Mouse (Mus musculus) hindlimb bud, embryonic 11.5 days (tissue): ENCODE results near the gene Bco1.

Experiments used
- DNase-seq: peaks from one replicate; pipeline ENCODE4 v3.0.0-alpha.2; 2012; ENCODE audit warnings: low read depth, low spot score; ENCODE audit errors: extremely low spot score

Gene Bco1

DNA sequence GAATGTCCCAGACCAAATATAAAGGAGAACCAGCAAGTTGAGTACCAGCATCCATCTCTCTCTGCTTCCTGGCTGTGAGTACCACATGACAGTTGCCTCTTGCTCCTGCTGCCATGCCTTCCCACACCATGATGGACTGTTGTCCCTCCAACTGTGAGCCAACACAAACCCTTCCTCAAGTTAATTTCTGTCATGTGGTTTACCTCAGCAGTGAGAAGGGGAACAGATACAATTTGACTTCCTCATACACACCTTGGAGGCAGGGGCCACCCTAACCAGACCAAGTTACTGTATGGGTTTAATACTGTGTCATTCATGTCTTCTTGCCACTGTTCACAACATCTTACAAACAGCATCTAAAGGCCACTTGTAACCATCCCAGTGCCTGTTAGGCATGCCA lies 8.6 kb upstream of the Bco1 start:
- DNase-seq: no peak

DNA sequence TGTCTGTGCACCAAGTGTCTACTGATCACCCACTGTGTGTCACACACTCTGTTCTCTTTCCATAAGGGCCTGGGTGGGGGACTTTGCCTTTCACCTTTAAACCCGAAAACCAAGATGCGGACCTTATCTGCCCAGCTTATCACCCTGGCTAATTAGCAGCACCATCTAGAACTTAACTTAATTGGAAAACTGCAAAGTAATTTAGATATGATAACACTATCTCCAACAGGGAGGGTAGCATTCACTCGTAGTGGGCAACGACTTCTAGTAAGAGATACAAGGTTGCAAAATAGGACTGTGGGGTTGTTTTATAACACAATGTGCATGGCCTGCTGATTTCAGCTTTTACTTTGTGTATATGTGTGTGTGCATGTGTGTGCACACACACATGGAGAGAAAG lies 5.9 kb upstream of the Bco1 start:
- no peak for DNase-seq

DNA sequence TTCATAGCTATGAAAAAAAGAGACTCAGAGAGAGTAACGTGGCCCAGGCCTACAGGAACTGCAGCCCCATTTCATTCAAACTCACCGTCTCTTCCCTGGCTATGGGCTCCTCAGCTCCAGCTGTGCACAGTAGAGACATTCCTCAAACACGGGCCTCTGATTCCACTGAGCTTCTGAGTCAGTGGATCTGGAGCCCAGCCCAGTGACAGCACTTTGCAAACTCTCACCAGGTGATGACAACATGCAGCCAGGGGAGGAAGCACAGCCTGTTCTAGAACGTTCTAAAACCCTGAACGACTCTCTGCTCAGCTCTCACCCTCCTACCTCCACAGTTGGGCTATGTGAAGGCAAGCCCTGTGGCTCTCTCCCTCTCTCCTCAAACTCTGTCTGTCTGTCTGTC lies 1.6 kb upstream of the Bco1 start:
- DNase-seq: no peak

DNA sequence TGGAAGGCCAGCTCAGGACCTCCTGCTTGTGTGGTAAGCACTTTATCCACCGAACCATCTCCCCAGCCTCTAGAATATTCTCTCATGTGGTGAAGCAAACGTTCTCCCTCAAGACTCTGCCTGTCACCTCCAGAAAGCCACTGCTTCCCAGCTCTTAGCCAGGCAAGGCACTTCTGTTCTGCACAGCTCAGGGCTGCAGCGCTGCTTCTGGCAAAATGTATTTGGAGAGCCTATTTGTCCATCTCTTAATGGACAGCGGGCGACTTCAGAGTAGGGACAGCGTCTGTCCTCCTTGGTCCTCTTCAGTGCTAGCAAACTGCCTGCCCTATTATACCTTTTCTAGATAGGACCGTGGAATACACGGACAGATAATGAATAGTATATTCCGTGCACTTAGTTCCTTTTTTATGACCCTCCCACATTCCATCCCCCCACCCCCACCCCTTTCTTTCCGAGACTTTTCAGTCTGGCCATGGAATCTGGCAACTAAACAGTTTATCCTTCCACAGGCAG lies 1.5 kb downstream of the Bco1 start:
- DNase-seq: no peak

DNA sequence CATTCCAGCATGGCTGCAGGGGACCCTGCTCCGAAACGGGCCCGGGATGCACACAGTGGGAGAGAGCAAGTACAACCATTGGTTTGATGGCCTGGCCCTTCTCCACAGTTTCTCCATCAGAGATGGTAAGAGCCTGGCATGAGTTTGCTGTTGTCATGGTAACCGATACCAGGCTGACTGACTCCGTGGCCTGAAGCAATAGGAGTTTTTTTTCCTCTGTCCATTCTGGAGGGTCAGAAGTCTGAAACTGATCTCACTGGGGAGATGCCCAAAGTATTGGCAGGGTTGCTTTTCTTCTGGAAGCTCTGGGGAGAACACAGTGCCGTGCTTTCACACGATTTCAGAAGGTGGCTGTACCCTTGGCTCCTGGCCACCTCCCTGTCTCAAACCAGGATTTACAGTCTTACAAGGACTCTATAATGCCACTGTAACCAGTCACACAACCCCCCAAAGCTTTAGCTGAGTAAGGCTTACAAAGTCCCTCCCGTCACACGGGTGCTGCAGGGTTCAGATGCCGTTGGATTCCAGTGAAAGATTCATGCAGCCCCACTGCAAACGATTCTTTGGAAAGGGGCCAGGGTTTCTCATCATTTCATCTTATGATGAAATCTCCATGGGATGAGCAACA lies 2.0 kb downstream of the Bco1 start:
- DNase-seq: no peak

DNA sequence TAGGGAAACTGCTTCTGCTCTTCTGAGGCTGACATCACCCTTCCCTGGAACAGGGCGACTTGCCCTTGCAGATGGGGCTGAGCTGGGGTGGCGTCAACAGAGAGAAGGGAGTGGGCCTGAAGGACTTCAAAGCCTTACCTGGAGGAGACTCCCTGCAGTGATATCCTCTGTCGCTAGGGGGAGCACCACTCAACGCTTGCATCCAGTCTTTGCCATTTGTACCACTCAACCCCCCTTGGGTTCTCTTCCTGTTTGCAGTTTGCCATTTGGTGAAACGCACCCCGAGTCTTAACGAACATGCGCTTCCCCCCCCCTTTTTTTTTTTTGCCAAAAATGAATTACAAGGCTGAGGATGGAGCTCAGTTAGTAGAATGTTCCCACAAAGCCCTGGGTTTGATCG lies 11.9 kb downstream of the Bco1 start:
- peak; percentile 69 for DNase-seq

DNA sequence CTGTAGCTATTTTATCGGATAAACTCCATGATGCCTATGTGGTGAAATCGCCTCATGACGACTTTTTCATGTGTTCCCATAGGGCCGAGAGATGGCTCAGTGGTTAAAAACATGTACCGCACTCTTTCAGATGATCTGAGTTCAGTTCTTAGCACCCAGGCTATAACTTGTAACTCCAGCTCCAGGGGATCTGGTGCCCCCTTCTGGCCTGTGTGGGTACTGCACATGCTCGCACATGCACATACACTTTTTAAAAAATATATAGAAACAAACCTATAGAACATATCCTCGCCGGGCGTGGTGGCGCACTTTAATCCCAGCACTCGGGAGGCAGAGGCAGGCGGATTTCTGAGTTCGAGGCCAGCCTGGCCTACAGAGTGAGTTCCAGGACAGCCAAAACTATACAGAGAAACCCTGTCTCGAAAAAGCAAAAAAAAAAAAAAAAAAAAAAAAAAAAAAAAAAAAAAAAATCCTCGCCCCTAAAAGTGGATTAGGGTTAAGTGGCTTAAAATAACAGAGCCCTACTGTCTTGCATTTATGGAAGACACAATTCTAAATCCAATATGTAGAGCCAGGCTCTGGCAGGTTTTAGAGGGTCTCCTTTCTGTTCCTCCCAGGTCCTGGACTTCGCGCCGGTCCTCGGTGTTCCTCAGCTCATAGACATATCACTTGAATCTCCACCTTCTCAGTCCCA lies 13.5 kb downstream of the Bco1 start:
- no peak for DNase-seq

DNA sequence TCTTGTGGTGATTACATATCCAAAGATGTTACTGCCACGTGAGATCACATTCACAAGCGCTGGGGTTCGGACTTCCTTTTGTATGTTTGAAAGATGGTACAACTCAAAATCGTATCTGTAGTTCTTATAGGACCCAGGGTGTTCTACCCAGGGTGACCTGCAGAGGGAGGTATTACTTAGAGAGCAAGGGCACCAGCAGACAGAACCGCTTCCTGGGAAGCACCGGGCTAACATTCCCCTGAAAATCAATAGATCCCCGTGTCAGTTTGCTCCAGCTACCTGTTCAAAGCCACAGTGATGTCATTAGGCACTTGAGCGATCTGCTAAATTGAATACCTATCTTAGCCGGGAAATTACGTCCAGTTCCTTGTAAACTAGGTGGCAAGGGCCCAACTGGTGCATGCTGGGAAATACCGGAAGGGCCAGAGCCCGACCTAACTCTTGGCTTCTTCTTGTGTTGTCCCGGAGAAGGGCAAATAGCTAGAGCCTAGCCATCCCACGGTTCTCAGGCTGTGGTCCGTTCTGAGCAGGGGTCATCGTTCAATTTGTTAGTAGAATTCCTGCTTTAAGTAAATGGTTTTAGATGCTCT lies 14.2 kb downstream of the Bco1 start:
- DNase-seq: no peak

DNA sequence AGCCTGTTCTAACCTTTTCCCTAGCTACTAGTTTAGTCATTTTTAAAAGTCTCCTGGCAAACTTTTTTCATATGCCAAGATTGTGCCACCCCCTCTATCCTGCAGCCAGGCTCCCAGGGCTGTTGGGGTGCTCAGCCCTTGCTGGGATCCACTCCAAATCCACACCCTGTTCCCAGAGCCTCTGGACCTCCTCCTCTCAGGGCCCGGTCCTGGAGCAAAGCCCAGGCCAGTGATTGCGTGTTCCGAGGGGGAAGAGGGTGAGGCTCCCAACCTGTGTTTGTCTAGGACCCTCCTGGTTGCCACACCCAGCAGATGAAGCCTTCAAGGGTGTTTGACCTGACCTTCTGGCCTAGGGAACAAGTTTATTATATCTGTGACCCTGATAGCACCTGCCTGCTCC lies 16.0 kb downstream of the Bco1 start:
- no peak for DNase-seq

DNA sequence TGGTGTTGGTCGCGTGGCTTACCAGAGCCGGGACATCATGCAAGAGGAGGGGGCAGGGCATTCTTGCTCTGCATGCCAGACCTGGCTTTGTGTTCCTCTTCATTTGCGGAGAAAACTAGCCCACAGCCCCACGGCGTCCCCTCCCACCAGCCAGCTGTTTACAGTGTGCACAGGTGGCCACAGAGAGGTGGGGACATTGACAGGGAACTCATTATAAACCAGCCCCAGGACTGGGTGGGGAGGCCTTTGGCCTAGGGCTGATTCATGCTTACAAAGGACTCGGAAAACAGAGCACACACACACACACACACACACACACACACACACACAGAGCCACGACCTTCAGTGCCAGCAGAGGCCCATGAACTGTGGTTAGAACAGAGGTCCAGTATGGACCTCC lies 16.6 kb downstream of the Bco1 start:
- no peak for DNase-seq

DNA sequence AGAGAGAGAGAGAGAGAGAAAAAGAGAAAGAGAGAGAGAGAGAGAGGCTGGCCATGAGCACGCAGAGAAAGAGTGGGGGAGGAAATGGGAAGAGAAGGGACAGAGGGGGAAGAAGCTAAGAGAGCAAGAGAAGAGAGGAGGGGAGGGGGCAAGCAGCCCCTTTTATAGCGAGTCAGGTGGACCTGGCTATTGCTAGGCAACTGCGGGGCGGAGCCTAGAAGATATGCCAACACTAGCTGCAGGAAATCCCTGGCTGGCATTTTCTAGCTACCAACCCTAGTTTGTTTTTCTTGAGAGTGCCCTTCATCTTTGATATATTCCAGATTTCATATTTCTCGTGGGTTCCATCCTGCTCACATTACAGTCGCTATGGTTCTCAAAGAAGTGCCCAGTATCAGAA lies 19.4 kb downstream of the Bco1 start:
- no peak for DNase-seq

DNA sequence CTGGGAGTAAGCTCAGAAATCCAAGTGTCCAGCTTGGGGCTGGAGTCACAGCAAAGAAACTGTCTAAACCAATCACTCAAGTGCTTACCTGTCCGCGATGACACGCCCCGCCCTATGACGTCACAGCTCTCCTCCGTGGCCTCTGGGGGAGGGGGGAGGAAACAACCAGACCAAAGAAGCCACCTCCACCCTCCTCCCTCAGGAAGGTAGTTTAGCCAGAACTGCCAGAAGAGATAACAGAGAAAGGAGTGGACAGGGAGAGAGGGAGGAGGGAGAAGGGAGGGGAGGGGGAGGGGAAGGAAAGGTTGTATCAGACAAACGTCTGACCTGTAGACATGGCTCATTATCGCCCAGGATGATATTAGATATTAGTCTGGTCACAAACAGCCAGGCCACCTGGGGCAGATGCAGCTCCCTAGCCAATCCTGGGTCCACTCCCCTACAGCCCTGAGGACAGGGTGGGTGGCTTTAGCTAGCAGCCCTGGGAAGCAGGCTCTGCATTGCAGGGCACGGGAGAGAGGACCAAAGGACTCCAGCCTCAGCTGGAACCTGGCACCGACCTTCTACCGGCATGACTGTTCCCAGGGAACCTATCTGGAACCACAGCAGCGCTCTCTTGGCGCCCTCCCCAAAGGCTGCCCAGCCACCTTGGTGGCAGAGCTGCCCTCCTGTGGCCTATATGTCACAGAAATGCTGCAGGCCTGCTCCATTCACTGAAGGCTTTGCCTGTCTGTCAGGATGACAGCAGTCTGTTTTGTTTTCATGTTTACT lies 20.2 kb downstream of the Bco1 start:
- no peak for DNase-seq

DNA sequence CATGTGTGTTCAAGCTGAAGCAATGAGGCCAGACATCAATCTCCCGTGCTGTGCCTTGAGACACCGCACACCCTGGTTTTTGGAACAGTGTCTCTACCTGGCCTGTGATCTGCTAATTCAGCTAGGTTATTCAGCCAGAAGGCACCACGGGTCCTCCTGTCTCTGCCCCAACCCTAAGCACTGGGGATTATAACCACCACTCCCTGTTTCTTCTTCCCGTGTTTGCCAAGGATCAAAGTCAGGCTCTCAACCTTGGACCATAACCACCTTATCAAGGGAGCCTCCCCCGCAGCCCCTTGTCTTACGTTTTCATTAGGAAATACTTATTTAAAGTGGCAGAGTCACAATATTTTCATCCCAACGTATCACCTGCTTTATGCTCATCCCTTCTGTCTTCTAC lies 20.9 kb downstream of the Bco1 start:
- no peak for DNase-seq

DNA sequence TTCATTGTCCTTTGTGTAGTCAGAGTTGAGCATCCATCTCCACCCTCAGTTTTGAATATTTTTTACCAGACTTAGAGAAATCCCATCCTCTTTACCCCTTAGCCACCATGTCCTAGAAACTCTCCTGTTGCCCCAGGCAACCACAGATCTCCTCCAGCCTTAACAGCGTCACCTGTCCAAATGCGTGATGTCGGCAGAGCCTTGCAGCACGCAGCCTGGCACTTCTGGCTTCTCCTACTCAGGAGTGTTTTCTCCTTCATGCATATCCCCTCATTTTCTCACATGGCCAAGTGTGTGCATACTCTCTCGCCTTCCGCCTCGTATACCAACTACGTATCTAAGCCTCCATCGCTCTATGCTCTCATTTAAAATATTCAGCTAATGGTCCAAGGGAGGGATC lies 22.8 kb downstream of the Bco1 start:
- no peak for DNase-seq

DNA sequence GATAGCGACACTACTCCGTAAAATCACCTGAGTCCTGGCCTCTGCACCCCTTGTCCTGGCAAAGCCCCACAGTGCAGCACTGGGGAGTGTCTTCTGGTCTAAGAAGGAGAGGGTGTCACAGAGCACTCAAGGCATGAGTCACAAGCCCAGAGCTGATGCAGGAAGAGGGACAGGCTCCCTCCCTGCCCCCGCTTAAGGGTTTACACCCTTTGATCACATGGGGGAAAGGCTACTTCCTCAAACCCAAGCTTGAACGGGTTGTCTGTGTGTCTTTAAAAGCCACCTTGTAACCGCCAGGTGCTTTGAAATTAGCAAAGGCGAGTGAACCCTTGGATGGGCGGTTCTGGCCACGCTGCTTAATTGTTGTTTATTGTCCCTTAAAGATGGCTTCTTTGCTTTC lies 25.6 kb downstream of the Bco1 start:
- DNase-seq: no peak

DNA sequence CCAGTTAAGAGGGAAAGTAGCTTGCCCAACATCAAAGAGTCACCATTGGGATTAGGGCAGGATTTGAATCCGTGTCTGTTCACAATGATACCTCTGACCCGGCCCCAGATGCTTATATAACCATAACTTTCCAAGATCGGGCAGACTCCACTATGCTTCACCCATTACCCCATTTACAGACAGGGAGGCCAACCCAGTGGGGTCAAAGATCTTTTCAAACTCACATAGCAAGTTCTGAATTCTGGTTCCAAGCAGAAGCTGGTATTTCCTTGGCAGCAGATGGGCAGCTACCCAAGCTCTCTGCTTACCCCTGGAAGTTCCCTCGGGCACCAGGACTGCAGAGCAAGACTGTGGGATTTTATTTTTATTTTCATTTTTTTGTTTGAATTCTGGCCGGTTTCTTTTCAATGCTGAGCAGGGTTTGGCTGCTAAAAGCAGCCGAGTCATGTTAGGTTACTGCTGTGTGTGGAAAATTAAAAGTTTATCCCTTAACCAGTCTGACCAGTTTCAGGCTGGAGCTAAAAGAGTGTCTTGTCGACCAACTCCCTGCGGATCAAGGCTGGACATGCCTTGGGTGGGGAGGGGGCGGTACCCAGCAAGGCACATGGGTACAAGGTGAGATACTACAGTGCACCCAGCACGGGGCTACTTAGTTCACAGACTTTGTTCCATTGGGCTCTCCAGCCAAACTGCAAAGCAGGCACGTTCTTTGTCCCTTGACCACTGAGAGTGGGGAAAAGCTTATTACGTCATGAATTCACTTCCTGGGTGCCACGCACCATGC lies 28.4 kb downstream of the Bco1 start:
- DNase-seq: no peak

DNA sequence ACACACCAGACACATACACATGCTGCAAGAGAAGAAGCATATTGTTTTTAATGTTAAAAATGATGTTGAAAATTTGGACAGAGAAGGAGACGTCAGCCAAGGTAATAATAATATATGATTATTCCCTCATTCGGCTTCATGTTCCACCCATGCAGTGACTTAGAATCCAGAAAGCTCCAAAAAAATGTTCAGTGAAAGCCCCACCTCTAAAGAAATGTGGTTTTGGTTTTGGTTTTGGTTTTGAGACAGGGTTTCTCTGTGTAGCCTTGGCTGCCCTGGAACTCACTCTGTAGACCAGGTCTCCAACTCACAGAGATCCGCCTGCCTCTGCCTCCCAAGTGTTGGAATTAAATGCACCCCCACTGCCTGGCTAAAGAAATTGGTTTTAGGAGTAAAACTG lies 30.2 kb downstream of the Bco1 start:
- DNase-seq: no peak

DNA sequence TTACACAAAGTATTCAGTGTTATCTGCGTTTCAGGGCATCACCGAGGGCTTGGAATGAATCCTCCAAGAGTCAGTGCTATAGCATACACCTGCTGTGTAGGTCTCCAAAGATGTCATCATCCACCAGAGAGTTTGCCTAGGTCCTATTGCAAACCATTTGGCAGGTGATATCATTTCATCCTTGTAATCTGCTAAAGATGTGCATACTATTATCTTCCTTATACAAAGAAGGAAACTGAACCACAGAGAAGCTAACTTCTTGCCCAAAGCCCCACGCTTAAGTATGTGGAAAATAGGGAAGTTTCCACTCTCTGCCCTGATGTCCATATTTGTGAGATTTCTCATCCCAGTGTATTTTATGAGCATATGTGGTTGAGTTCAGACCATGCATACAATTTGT lies 30.8 kb downstream of the Bco1 start:
- no peak for DNase-seq

DNA sequence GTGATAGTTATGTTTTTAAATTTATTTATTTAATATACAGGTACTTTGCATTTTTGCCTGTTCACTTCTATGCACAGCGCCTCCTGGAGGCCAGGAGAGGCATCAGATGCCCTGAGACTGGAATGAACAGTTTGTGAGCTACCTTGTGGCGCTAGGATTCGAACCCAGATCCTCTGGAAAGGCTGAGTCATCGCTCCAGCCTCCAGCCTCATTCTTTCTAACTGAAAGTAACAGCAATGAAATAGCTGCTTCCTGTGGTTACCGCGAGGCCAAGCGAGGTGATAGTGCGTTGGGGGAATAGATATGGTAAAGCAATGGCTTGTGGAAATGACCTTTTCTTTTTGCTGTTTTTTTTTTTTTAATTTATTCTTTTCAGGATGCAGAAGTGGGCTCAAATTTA lies 31.4 kb downstream of the Bco1 start:
- no peak for DNase-seq

DNA sequence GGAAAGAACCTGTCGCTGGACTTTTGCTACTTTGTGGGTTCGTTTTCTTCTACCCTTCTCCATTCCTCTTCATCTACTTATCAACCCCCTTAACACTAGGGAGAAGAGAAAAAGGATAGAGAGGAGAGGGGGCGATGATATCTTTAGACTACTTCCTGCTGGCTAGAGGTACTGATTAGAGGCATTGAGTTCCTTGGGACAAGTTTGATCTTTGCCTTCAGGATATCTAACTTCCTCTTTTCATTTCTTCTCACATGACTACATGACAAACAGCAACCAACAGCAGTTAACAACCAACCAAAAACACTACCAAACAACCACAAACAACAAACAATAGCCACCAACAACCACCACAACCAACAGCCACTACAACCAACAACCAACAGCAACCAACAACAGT lies 38.0 kb downstream of the Bco1 start:
- DNase-seq: no peak

DNA sequence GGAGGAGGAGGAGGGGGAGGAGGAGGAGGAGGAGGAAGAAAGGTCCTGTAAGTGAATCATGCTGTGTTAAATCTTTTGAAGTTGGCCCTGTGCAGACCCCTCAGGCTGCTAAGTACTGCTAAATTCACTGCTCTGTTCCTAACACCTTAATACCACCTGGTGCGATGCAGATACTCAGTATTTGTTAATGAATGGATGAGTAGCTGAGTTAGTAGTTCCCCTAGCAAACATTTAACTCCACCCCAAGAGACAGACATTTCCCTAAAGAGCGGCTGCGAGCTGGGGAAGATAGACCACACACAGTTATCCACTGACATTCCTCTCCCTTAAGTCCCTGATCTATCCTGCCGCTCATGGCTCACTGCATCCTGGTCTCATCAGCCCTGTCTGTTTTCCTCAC lies 40.7 kb downstream of the Bco1 start:
- no peak for DNase-seq
